Mouse (Mus musculus): ENCODE measurements around the gene Kalrn.

DNA sequence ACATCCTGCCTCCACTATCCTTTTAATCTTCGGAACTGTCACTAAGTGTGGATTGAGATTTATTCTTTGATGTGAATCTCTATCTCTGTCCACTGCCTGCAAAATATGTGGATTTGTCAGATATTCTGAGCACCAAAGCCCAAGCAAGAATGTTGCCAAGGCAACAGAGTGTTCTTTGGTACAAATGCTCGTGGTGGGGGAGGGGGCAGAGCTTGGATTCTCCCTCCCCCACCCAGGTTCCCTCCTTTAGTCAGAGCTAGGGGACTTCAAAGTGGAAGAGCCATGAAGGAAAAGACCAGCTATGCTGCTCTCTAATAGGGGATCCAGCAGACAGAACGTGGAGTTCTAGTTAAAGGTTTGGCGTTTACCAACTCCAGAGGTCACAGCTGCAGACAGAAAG is 99.4 kb downstream of the Kalrn start:
- TF ChIP-seq CTCF (IDR thresholded peaks at IDR 0.05; ENCODE audit: extremely low read depth, insufficient read depth, low read length) (no peak), POLR2A (IDR thresholded peaks at IDR 0.05; ENCODE audit: extremely low read depth, insufficient read depth, low read length) (no peak)
